Mouse (Mus musculus) inflammation-experienced regulatory T-cells, adult 6 months (primary cell): Measurements from ENCODE around the gene Pdgfra. TPM values are rescaled to one million over a fixed set of nuclear protein-coding genes. Genes with fewer than 3 reads are reported as not detected.

Experiments used
- ATAC-seq: one replicate; pipeline ENCODE4 v1.8.0; 2017
- polyA plus RNA-seq, 3 experiments: library from polyadenylated mRNA; unstranded; fragments of 100-300 nt; shearing (Covaris generic); gene quantifications; one replicate each; pipeline ENCODE4 v1.2.1; 2017

Gene Pdgfra
- polyA plus RNA-seq, 3 experiments from 2014 or later, result not detected

- ATAC-seq, result no peak
Observed at GRCm38 (mm10) chr5:75214520-75214919, 62.4 kb downstream of the Pdgfra start.

GRCm38 (mm10) chr5:75214929-75215328 is 62.8 kb downstream of the Pdgfra start:
- ATAC-seq, result no peak

- ATAC-seq, result no peak
Observed at GRCm38 (mm10) chr5:75215678-75216256, 63.7 kb downstream of the Pdgfra start.

- no peak for ATAC-seq
Observed at GRCm38 (mm10) chr5:75221610-75222009, 69.5 kb downstream of the Pdgfra start.

- no peak for ATAC-seq
Observed at GRCm38 (mm10) chr5:75222491-75223265, 70.6 kb downstream of the Pdgfra start.

GRCm38 (mm10) chr5:75238363-75238762 is 86.3 kb downstream of the Pdgfra start:
- ATAC-seq, result no peak

GRCm38 (mm10) chr5:75238928-75239777 is 87.1 kb downstream of the Pdgfra start:
- no peak for ATAC-seq

- ATAC-seq, result no peak
Observed at GRCm38 (mm10) chr5:75247070-75247740, 95.1 kb downstream of the Pdgfra start.

Other genes starting within 250 kb of the Pdgfra start
- gene Chic2, start 107.5 kb upstream of the Pdgfra start, polyA plus RNA-seq, result 10 to 100 TPM in 1 of 3 experiments, 1 to 10 TPM in 2; 5.5 to 11.5 (median 9.3) TPM
- gene Gsx2, start 76.7 kb upstream of the Pdgfra start, polyA plus RNA-seq, result not detected